Mouse (Mus musculus): Measurements from ENCODE around the gene Atp6v0b.

DNA sequence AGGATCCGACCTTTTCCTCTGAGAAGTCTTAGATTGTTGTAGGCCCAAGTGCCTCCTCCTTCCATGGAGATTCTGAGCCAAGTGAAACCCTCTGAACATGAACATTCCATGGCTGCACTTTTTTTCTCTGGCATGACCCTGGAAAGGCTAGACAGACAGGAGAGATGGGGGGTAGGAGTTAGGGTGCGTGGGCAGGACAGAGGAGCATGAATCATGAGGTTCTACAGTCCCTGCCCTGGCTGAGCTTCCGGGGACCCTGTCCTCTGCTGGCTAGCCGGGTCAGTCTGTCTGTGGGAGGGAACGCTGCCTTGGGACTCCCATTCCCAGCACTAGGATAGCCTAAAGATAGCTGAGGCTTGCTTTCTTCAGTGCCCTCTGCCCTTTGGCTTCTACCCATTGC is 42.7 kb downstream of the Atp6v0b start:
- TF ChIP-seq CTCF (IDR thresholded peaks at IDR 0.05) = no peak
- TF ChIP-seq EP300 (IDR thresholded peaks at IDR 0.05) = no peak
